Mouse (Mus musculus) urinary bladder, adult 2 months (tissue): ENCODE results near the gene Zfp300. TPM values are rescaled to one million over a fixed set of nuclear protein-coding genes. Genes with fewer than 3 reads are reported as not detected.

Experiments used
- DNase-seq: peaks from one replicate; pipeline ENCODE4 v3.0.0; 2022; ENCODE audit warnings: low spot score
- polyA plus RNA-seq: library from polyadenylated mRNA; depleted of rRNA; stranded (reverse); fragments of >200 nt; gene quantifications from 2 replicates; pipeline ENCODE4 v1.2.3, GENCODE M21; 2012; rRNA removed

The Zfp300 gene
- polyA plus RNA-seq: 0.78 and 0.99 TPM in 2 replicates

DNA sequence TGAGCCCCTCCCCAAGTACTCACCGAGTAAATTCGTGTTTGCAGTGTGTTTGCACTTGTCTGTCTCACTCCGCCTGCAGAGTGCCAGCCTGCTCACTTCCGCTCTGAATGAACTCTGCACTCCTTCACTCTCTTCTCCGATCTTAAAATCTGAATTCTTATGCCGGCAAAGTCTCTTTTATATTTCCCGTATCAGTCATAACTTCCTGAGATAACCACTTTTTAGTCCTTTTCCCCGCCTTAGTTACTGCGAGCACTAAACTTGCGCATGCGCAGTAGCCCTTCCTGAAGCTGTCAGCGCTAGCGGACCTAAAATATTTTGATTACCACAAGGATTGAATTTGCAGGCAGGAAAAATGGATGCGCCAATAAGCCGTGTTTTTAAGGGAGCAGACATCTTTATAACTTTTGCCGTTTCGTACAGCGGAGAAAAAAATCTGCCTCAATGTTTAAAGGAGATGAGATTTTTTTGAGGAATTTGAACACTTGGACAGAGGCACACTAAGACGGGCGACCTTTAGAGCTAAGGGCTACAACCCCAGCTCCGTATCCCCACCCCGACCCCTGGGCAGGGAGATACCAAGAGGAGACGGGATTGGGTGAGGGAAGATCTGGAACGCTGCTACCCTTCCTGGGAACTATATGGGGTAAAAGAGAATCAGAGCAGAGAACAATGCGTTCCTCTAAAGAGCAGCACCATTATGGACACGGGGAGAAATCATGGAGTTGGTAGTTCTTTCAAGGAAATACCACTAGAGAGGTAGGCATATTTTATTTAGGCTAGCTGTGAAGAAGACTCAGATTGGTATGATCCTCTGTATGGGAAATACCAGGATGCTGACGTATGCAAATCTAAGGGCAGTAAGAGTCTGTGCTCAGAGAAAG is at the start of gene Zfp300:
Zfp300 (minus strand) TSS at position 545 of the 884 bp plus-strand sequence.
- peak; percentile 23 for DNase-seq

DNA sequence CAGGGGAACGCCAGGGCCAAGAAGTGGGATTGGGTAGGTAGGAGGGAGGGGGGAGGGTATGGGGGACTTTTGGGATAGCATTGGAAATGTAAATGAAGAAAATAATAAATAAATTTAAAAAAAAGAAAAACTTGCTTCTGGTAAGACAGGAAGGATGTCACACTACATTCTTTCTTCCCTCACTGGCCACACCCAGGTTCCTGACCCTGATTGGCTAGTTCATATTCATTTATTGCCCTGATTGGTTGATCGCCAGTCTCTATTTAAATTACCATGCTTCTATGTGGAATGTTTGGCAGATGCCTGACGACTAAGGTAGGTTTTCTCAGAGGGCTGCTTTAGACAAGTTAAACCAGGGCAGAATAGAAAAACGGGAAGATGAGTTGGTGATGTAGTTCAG is 26.2 kb upstream of the Zfp300 start, which contains the start of gene Ssxa1:
Ssxa1 (plus strand) TSS at position 301 of the 400 bp plus-strand sequence.
- no peak for DNase-seq

DNA sequence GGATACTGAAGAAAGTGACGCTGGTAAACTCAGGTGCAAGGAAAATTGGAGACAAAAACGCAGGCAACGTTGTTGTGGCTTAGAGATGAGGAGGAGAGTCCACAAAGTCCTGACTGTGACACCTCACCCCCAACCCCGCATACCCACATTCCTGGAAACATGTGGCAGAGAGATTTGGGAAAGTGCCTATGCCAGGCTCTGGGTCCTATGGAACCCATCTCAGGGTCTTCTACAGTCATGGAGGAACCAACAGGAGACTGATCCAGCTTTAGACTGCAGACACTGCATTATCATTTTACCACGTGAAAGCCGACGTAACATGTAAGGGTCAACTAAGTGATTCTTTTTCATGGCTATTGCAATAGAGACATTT is 526 bp upstream of the Zfp300 start:
- no peak for DNase-seq

DNA sequence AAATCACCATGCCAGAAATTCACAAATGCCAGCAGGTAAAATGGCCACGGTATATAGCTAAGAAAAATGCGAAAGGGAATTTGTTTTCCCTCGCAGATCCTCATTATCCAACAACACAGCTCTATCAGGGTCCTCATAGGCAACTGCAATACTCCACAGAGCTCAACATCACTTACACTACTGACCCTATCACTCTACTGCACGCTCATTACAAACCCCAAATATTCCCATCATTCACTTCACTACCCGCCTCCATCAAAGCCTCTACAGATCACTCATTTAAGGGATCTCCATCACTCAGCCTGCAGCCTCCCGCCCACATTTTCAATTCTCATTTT is 713 bp downstream of the Zfp300 start:
- DNase-seq: no peak

DNA sequence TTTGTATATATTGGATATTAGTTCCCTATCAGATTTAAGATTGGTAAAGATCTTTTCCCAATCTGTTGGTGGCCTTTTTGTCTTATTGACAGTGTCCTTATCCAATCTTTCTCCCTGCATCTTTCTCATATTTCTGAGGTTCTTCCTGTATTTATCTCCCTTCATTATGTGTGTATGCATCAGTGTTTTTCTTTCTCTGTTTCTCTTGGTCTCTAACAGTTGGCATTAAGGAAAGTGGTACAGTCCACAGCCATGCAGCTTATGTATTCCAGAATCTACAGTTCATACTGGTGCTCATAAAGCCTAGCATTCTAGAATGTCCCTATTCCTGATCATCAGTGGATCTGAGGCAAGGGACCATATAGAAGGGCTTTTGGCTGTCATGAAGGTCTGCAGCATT is 21.2 kb downstream of the Zfp300 start, which contains the start of gene Spaca5:
Spaca5 (plus strand) TSS at position 301 of the 400 bp plus-strand sequence.
- no peak for DNase-seq

DNA sequence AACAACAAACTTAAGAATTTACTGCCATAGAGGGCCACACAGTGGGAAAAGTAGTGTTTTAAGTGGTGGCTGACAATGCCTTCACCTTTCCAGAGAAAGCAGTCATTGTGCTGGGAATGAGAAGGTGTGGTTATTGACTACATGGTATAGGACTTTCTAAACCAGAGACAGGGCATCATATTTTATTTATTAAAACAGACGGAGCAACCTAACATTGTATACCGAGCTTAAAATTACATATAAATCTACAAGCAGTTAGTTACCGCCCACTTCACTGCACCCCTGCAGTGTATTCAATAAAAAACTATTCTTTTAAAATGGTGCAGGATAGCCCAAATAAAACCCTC is 26.8 kb downstream of the Zfp300 start:
- DNase-seq: no peak

DNA sequence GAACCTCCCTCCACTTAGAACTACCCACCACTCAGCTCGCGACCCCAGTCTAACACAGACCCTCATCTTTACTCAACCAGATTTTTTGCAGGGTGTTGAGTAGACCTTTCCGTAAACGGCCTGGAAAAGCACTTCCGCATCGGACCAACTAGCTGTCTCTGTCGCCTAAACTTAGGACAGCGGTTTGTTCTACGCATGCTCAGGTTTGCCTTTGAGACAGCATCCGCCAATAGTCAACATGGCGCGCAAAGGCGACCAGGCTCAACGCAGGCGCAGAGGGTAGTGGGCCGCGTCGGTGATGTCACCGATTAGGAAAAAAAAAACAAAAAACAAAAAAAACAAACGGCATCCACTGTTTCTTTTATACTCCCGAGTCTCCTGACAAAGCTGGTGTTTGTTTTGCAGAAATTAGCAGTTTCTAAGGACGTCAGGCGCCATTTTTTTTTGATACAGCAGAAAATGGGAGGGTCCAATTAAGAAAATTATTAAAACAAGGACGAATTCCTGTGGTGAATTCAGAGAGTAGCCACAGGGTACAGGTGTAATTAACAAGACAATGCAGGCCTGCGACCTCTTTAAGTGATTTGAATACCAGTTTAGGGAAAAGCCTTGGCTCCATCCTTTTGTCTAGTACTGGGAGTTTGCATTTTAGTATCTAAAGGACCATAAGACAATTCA is 27.3 kb downstream of the Zfp300 start, which contains the start of gene Zfp182:
Zfp182 (minus strand) TSS at position 451 of the 678 bp plus-strand sequence.
- peak; percentile 43 for DNase-seq

DNA sequence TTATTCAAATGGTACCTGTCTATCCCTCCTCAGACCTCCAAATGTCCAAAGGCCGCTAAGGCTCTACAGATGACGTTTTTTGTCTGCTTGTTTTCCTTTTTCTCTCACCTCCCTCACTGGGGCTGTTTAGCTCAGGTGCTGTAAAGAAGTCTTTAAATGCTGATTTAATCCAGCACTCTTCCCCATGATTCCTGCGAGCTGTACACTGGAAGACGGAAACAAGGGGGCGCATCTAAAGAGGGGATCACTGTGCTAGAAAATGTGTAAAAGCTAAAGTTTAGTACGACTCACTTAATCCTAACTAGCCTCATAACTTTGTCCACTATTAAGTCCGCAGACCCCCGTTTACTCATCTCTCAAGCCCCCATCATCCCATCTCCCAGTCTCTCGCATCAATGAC is 27.9 kb downstream of the Zfp300 start:
- DNase-seq: no peak

Other genes with a start within 250 kb of the Zfp300 start
- 18.2 and 21.5 TPM in 2 replicates for gene Timp1, start 219.4 kb downstream of the Zfp300 start, polyA plus RNA-seq
- 0.23 and 0.34 TPM in 2 replicates for gene Syn1, start 168.5 kb downstream of the Zfp300 start, polyA plus RNA-seq
- 33.2 and 35.2 TPM in 2 replicates for gene Cfp, start 158.0 kb downstream of the Zfp300 start, polyA plus RNA-seq
- 10.7 and 11.4 TPM in 2 replicates for gene Elk1, start 138.9 kb downstream of the Zfp300 start, polyA plus RNA-seq
- gene Uxt, start 127.5 kb downstream of the Zfp300 start, polyA plus RNA-seq: 21.1 and 24.6 TPM in 2 replicates
- gene Zfp182, start 27.2 kb downstream of the Zfp300 start, polyA plus RNA-seq: 8.9 and 9.3 TPM in 2 replicates
- gene Spaca5, start 21.1 kb downstream of the Zfp300 start, polyA plus RNA-seq: not detected in 2 replicates
- not detected in 2 replicates for gene Ssxa1, start 26.3 kb upstream of the Zfp300 start, polyA plus RNA-seq
- gene Gm21876, start 86.1 kb upstream of the Zfp300 start, polyA plus RNA-seq: not detected in 2 replicates